Mouse (Mus musculus): ENCODE results near the gene Matn1. TPM values are rescaled to one million over a fixed set of nuclear protein-coding genes. Genes with fewer than 3 reads are reported as not detected.

Gene Matn1
- total RNA-seq, 2 experiments from 2014 or later = 1.1 to 1.4 TPM

DNA sequence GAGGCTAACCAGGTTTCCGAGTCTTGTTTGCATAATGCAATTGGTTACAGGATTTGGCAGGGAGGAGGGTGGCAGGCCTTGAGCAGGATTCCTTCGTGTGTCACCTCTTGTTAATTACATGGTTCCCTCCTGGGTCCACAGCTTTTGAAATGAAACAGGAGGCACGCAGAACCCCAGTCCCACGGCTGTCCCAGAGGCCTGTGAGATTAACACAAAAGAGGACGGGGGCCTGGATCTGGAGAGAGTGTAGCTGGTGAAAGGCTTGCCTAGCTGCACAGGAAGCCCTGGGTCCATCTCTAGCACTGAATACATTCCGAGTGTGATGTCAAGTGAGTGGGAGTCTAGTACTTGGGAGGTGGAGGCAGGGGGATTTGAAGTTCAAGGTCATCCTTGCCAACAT, 15.5 kb downstream of the Matn1 start:
- intact Hi-C loops (cut with DNase I) = loop anchor here (1.0 to 10.0 kb wide), 5 partner anchors 293 to 879 kb away; partner anchors contain the start of gene Ptpru
- no peak for DNase-seq (ENCODE audit: extremely low spot score in 1 of 2, low spot score in 2 of 2)
- no peak overlapping the region for H3K27ac ChIP-seq
- TF ChIP-seq CTCF (IDR thresholded peaks at IDR 0.05) = no peak
- H3K4me3 ChIP-seq = no peak overlapping the region

DNA sequence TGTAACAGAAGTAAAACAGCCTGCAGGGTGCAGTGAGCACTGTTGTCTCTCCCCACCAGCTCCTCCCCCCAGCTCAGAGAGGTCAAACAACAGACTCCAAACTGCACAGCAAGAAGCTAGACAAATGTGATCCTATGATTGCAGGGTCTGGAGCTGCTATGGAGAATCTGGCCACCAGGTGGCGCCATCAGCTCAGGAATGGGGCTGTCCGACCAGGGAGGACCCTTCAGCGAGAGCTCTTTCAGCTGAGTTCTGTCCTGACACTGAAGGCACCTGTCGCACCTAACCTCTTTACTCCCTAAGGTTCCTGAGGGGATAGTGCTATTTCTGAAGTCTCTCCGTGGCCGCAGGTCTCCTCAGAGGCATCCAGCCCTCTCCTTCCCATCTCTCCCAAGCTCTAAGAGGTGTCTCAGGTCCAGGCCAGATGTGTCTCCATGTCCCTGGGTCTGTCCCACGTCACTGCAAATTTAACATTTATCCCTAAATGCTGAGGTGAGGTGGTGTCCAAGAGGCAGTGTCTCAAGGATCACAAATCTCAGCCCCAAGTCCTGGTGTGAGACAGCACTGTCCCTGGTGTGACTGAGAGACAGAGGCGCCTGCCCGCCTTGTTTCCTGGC, 16.0 kb downstream of the Matn1 start:
- peak; percentile 83 to 92 for DNase-seq (ENCODE audit: extremely low spot score in 1 of 2, low spot score in 2 of 2)
- no peak overlapping the region for H3K4me3 ChIP-seq
- peak; percentile 97 for TF ChIP-seq CTCF (IDR thresholded peaks at IDR 0.05)
- intact Hi-C loops (cut with DNase I) = loop anchor here (1.0 to 10.0 kb wide), 5 partner anchors 293 to 878 kb away; partner anchors contain the start of gene Ptpru
- H3K27ac ChIP-seq = no peak overlapping the region

DNA sequence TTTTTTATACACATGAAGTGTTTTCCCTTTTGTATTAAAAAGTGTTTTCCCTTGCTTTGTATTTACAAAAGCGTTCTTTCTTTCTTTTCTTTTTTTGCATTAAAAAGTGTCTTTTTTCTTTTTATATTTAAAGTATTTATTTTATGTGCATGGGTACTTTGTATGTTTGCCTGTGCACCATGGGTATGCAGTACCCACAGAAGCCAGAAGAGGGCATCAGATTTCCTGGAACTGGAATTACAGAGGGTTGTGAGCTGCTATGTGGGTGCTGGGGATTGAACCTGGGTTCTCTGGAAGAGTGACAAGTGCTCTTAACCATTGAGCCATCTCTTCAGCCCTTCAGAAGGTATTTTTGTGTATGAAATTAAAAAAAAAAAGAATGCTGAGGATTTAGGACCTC, 27.1 kb downstream of the Matn1 start:
- TF ChIP-seq CTCF (IDR thresholded peaks at IDR 0.05) = peak; percentile 21; the same call in 1 of the 2 replicates
- intact Hi-C loops (cut with DNase I) = no loop called here
- DNase-seq (ENCODE audit: extremely low spot score in 1 of 2, low spot score in 2 of 2) = no peak
- H3K4me3 ChIP-seq = no peak overlapping the region
- no peak overlapping the region for H3K27ac ChIP-seq

DNA sequence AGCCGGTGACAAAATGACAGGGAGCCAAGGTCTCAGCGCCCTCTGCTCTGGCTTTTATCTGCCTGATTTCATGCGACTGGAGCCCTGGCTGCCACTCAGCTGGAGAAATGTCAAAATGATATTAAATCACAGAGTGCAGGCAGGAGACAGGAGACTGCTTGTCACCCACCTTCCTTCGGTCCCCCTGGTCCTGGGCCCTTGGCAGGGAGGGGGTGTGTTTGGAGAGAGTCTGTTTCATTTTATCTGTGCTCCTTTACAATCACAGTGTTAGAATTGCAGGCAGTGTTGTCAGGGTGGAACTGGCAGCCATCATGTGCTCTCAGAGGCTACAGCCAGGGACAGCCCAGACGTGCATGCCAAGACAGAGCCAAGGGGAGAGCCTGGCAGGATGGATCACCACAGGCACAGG, 28.2 kb downstream of the Matn1 start:
- intact Hi-C loops (cut with DNase I) = loop anchor here (2.0 kb wide), 1 partner anchor 42 kb away; no protein-coding TSS in a partner anchor
- Histone ChIP-seq H3K27ac (no peak overlapping the region), H3K4me3 (no peak overlapping the region)
- no peak for TF ChIP-seq CTCF (IDR thresholded peaks at IDR 0.05)
- no peak for DNase-seq (ENCODE audit: extremely low spot score in 1 of 2, low spot score in 2 of 2)

DNA sequence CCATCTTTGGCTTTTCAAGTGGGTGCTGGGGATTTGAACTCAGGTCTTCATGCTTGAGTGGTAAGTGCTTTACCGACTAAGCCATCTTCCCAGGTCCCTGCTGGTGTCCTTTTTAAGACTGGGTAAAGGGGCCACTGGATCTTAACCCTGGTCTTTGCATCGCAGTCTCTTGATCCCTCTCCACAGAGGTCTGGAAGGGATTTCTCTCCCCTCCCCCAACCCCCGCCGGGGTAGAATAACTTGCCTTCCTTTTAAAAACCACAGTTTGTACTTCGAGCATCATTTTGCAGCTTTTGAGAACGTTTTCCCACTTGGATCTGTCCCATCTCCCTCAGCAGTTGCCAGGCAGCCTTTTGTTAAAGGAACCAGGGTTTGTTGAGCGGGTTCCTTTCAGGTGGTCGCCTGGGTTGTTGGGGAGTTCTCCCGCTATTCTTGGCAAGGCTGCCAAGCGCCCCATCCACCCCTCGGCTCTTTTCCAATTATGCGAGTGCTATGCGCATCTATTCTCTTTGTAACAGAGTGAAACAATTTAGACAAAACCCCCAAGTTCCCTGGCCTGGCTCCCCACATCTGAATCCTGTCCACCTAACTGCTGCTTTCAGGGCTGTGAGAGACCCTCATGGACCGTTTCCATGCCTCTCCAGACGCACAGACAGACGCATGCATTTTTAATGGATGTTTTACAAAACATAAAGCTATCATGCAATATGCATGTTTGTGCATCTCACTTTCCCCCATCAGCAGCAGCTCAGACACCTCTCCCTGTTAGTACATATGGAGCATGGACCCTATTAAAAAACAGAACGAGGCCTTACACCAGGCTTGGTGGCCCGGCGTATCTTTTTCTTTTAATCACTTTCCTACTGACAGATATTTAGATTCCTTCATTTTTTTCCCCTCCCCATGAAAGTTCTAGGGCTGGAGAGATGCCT, 29.4 kb downstream of the Matn1 start:
- intact Hi-C loops (cut with DNase I) = loop anchor here (2.0 kb wide), 1 partner anchor 41 kb away; no protein-coding TSS in a partner anchor
- TF ChIP-seq CTCF (IDR thresholded peaks at IDR 0.05) = no peak
- H3K4me3 ChIP-seq = no peak overlapping the region
- DNase-seq (ENCODE audit: extremely low spot score in 1 of 2, low spot score in 2 of 2) = peak; percentile 26 to 29
- no peak overlapping the region for H3K27ac ChIP-seq

DNA sequence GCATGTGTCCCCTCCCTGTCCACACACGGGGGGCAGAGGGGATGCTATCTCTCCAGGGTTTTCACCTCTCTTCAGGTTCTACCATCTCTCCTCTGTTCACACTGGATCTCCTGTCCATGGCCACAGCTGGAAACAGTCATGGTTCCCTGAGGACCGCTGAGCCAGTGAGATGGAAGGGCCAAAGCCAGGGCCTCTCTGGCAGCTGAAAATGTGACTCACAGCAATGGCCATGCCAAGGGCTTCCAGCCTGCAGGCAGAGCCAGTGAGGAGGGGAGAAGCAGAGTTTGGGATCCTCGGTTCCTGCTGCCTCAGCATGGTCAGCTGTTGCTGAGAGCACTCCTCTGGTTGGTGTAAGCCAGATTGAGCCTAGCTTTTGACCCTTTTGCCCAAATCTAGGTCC, 34.8 kb downstream of the Matn1 start:
- TF ChIP-seq CTCF (IDR thresholded peaks at IDR 0.05) = no peak
- no peak overlapping the region for H3K27ac ChIP-seq
- intact Hi-C loops (cut with DNase I) = no loop called here
- no peak overlapping the region for H3K4me3 ChIP-seq
- no peak for DNase-seq (ENCODE audit: extremely low spot score in 1 of 2, low spot score in 2 of 2)

DNA sequence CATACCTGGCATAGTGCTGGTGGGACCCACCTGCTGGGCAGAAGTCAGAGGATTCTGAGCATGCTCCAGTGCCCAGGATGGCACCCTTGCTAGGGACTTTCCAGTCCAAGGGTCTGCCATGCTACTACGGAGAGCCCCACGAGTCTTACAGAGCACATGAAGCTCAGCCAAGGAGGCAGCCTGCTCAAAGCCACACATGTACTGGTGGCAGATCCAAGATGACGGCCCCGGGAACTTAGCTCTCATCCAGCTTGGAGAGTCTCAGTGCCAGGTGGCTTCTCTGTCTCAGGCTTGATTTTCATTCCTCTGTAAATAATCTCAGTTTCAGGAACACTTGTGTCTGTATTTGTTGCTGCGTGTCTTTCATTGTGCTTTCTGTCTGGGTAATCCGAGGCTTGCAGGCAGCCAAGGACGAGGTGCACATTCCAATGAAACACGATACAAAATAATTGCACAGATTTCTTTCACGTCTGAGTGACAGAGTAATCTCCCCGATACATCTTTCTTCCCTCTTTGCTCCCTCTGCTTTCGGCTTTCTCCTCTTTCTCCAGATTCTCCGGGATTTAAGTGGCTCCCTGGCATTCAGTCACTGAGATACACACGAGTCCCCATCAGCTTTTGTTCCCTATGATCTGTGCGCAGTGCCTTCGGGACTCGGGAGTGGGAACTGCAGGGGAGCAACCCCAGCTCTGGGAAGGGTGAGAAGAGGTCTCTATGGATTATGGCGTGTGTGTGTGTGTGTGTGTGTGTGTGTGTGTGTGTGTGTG, 40.4 kb downstream of the Matn1 start:
- no peak overlapping the region for H3K4me3 ChIP-seq
- DNase-seq (ENCODE audit: extremely low spot score in 1 of 2, low spot score in 2 of 2) = no peak
- TF ChIP-seq CTCF (IDR thresholded peaks at IDR 0.05) = no peak
- no peak overlapping the region for H3K27ac ChIP-seq
- intact Hi-C loops (cut with DNase I) = no loop called here

DNA sequence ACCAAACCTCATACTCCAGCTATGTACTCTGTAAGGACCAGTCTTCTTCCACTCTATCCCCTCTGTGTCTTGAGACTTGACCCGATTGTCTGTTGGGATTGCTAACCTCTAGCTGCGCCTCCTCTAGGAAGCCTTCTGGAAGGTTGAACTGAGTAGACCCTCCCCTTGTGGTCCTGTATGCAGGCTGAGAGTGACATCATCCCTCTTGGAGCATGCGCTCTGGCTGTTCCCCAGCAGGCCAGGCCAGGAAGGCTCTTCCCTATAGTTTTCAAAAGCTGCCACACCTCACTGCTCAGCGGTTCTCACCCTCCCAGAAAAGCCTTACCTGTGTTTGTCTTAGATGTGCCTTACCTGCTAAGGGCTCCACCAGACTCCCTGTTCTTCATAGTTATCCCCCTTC, 42.9 kb downstream of the Matn1 start:
- no peak for DNase-seq (ENCODE audit: extremely low spot score in 1 of 2, low spot score in 2 of 2)
- intact Hi-C loops (cut with DNase I) = no loop called here
- Histone ChIP-seq H3K4me3 (no peak overlapping the region), H3K27ac (no peak overlapping the region)
- TF ChIP-seq CTCF (IDR thresholded peaks at IDR 0.05) = no peak

DNA sequence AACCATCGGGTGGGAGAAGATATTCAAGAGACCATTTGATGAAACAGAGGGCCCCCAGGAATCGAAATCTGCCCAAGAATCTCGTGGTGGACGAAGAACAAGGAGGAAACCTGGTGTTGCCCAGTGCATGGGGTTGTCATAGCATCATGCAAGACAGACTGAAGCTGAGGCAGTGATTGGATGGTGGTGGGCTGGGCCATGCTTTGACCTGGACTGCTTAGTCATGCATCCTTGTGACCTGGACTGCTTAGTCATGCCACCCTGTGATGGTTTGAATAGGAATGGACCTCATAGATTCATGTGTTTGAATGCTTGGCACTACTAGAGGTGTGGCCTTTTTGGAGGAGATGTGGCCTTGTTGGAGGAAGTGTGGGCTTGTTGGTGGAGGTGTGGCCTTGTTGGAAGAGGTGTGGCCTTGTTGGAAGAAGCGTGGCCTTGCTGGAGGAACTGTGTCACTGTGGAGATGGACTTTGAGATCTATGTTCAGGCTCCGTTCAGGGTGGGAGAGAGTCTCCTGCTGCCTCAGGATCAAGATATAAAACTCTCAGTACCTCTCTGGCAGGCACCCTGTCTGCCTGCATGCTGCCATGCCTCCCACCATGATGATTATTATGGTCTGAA, 44.1 kb downstream of the Matn1 start:
- no peak overlapping the region for H3K4me3 ChIP-seq
- intact Hi-C loops (cut with DNase I) = no loop called here

DNA sequence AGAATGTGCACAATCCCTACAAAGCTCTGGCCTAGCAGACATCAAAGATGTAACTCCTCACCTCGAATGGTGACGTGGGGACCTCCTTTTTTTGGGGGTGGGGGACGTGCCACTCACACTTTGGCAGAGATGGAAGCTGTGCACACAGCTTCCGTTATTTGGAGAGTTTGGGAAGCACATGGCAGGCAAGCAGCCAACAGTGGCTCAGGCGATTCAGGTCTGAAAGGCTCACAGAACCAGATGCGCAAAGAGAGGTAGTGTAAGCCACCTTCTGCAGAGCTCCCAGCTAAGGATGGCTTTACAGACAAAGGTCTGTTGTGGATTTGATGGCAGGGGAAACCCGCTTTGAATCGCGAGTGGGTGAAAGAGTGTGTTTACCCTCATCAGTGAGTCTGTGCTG, 45.0 kb downstream of the Matn1 start:
- no peak for DNase-seq (ENCODE audit: extremely low spot score in 1 of 2, low spot score in 2 of 2)
- no peak for TF ChIP-seq CTCF (IDR thresholded peaks at IDR 0.05)
- Histone ChIP-seq H3K4me3 (no peak overlapping the region), H3K27ac (no peak overlapping the region)
- intact Hi-C loops (cut with DNase I) = no loop called here

More for the DNA sequence above, 44.1 kb downstream of the Matn1 start:
- no peak overlapping the region for H3K27ac ChIP-seq
- TF ChIP-seq CTCF (IDR thresholded peaks at IDR 0.05) = no peak
- no peak for DNase-seq (ENCODE audit: extremely low spot score in 1 of 2, low spot score in 2 of 2)

DNA sequence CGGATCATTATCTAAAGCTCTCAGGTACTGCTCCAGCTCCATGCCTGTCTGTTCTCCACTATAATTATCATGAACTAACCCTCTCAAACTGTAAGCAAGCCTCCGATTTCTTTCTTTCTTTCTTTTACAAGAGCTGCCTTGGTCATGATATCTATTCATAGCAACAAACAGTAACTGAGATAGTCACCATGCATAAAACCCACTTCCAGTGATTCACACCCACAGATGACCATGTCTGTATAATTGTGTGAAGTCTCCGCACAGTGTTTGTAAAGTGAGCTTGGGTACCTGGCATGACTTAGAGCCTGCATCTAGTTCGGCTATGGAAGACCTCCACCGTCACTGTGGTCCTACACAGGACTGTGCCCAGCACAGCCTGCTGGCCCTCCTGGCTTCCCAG, 46.8 kb downstream of the Matn1 start:
- intact Hi-C loops (cut with DNase I) = no loop called here
- Histone ChIP-seq H3K27ac (no peak overlapping the region), H3K4me3 (no peak overlapping the region)
- DNase-seq (ENCODE audit: extremely low spot score in 1 of 2, low spot score in 2 of 2) = no peak
- TF ChIP-seq CTCF (IDR thresholded peaks at IDR 0.05) = no peak
